Mouse (Mus musculus) cerebral cortex, adult 2 months (tissue): ENCODE data around the gene Hspb9.

ENCODE experiments used
- WGBS: fragments of 180-500 bp; shearing (Covaris S2); methylation state at CpG from one replicate; pipeline ENCODE4 v1.1.7; 2018; 5-methylcytosine and 5-hydroxymethylcytosine counted together

The Hspb9 gene

GRCm38 (mm10) chr11:100713735-100714533 lies at the start of gene Hspb9:
Gene Hspb9, plus strand, starts transcription at chr11:100713850.
- 22% methylated on average over 38 of the region's 38 CpGs for WGBS

GRCm38 (mm10) chr11:100671049-100671448 lies 42.6 kb upstream of the Hspb9 start:
- WGBS = 86% methylated on average over 1 of the region's 1 CpGs

GRCm38 (mm10) chr11:100671956-100672355 lies 41.7 kb upstream of the Hspb9 start:
- 71% methylated on average over 2 of the region's 2 CpGs for WGBS

GRCm38 (mm10) chr11:100673169-100673568 lies 40.5 kb upstream of the Hspb9 start:
- WGBS = 19% methylated on average over 23 of the region's 23 CpGs

GRCm38 (mm10) chr11:100677810-100678209 lies 35.8 kb upstream of the Hspb9 start:
- WGBS = 45% methylated on average over 7 of the region's 7 CpGs

GRCm38 (mm10) chr11:100681826-100682225 lies 31.8 kb upstream of the Hspb9 start:
- 81% methylated on average over 5 of the region's 5 CpGs for WGBS

GRCm38 (mm10) chr11:100682526-100682925 lies 31.1 kb upstream of the Hspb9 start:
- 86% methylated on average over 5 of the region's 5 CpGs for WGBS

GRCm38 (mm10) chr11:100684084-100684483 lies 29.6 kb upstream of the Hspb9 start:
- whole genome bisulfite sequencing = 69% methylated on average over 2 of the region's 2 CpGs

GRCm38 (mm10) chr11:100685371-100685770 lies 28.3 kb upstream of the Hspb9 start:
- WGBS = 68% methylated on average over 3 of the region's 3 CpGs

- 84% methylated on average over 7 of the region's 7 CpGs for WGBS
Measured at GRCm38 (mm10) chr11:100687265-100687664, 26.4 kb upstream of the Hspb9 start.

- 82% methylated on average over 4 of the region's 4 CpGs for WGBS
Measured at GRCm38 (mm10) chr11:100688443-100688842, 25.2 kb upstream of the Hspb9 start.

- WGBS = 54% methylated on average over 7 of the region's 7 CpGs
Measured at GRCm38 (mm10) chr11:100690389-100690788, 23.3 kb upstream of the Hspb9 start.

- WGBS = 17% methylated on average over 23 of the region's 23 CpGs
Measured at GRCm38 (mm10) chr11:100692164-100692616, 21.5 kb upstream of the Hspb9 start, which contains the start of gene Zfp385c. Gene Zfp385c, minus strand, starts transcription at chr11:100692455.

GRCm38 (mm10) chr11:100693154-100693553 lies 20.5 kb upstream of the Hspb9 start:
- 54% methylated on average over 5 of the region's 5 CpGs for WGBS

GRCm38 (mm10) chr11:100694926-100695325 lies 18.7 kb upstream of the Hspb9 start:
- WGBS = 50% methylated on average over 5 of the region's 5 CpGs

GRCm38 (mm10) chr11:100697921-100698320 lies 15.7 kb upstream of the Hspb9 start:
- 88% methylated on average over 7 of the region's 7 CpGs for WGBS

GRCm38 (mm10) chr11:100700710-100701109 lies 12.9 kb upstream of the Hspb9 start:
- WGBS = 88% methylated on average over 3 of the region's 3 CpGs

- WGBS = 34% methylated on average over 14 of the region's 14 CpGs
Measured at GRCm38 (mm10) chr11:100701301-100701700, 12.3 kb upstream of the Hspb9 start.

GRCm38 (mm10) chr11:100702081-100702851 lies 11.4 kb upstream of the Hspb9 start:
- WGBS = 37% methylated on average over 19 of the region's 19 CpGs

- 43% methylated on average over 7 of the region's 7 CpGs for WGBS
Measured at GRCm38 (mm10) chr11:100702906-100703305, 10.7 kb upstream of the Hspb9 start.

GRCm38 (mm10) chr11:100703366-100703765 lies 10.3 kb upstream of the Hspb9 start:
- 76% methylated on average over 11 of the region's 11 CpGs for WGBS

GRCm38 (mm10) chr11:100703851-100704531 lies 9.7 kb upstream of the Hspb9 start, which contains the start of gene Dhx58:
Gene Dhx58, minus strand, starts transcription at chr11:100704271.
- WGBS = 49% methylated on average over 7 of the region's 7 CpGs
